Mouse (Mus musculus) liver, adult 2 months (tissue): Measurements from ENCODE around the gene Bloc1s3.

Source experiments
- CTCF ChIP-seq: fragments of 200-500 bp; IDR thresholded peaks from 2 replicates; pipeline ENCODE4 v1.5.1; 2011; ENCODE audit warnings: low read depth, low read length, control low read depth
- POLR2A ChIP-seq: fragments of 200-500 bp; IDR thresholded peaks from 2 replicates; pipeline ENCODE4 v1.6.1; 2011; ENCODE audit warnings: low read length, control low read depth; ENCODE audit not compliant: insufficient read depth; ENCODE audit errors: extremely low read depth

DNA sequence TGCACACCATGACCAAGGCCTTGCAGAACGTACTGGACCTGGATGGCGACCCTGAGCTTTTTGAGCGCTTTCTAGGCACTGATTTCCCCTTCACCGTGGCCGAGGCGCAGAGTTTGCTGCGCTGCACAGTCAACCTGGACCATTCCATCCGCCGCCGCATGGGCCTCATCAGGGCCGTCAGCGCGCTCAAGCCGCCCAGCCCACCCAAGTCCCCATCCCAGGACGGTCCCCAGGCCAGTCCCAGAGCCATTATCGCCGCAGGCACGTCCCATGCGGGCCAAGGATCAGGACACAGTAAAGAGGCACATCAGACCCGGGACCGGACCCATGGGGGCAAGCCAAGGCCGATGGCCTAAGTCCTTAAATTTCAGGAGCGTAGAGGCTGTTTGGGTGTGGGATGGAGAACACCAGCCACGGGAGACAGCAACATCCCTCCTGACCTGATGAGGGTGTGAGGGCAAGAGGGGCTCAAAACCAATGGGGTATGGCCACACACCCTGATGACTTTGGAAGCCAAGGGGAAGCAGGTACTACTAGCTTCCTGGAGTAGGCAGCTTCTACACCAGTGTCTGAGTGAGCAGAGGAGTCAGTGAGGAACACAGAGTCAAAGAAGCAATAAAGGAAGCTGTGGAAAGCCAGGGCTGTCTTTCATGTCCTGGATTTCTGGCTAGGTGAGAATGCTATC is 16.4 kb upstream of the Bloc1s3 start:
- TF ChIP-seq POLR2A (no peak), CTCF (no peak)
